Mouse (Mus musculus) adrenal gland, postnatal 25 days (tissue): Measurements from ENCODE around the gene Drd5. TPM values are rescaled to one million over a fixed set of nuclear protein-coding genes. Genes with fewer than 3 reads are reported as not detected.

ENCODE experiments used
- DNase-seq: peaks from one replicate; pipeline ENCODE4 v3.0.0; 2021; ENCODE audit warnings: mixed read lengths
- total RNA-seq: library from RNA; stranded (reverse); gene quantifications from 2 replicates; pipeline ENCODE4 v1.2.3, GENCODE M21; 2021

Drd5 gene
- total RNA-seq, 1 experiment from 2014 or later = not detected

DNA sequence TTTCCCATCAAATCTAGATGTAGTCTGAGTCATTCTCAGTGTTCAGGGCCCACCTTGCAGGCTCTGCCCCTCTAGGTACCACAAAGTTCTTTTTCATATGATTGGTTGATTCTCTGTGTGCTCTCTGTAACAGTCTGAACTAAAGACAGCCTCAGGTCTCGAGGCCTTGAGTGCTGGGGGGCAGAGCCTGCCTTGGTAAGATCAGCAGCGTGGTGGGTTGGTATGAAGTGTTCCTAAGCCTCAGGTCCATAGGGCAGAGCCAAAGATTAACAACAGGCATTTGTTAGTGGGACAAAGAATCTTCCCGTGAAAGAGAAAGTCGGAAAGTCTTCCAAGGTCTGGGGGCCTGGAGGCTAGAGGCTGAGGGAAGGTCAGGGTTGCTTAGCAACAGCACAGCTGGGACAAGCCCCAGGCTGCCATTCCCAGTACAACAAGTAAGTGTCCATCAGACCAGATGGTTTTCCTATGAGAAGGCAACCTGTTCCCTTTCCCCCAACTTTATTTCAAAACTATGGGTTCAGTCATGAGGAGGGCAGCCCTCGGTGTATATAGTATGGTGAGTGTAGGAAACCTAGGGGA, 31.3 kb downstream of the Drd5 start:
- no peak for DNase-seq

DNA sequence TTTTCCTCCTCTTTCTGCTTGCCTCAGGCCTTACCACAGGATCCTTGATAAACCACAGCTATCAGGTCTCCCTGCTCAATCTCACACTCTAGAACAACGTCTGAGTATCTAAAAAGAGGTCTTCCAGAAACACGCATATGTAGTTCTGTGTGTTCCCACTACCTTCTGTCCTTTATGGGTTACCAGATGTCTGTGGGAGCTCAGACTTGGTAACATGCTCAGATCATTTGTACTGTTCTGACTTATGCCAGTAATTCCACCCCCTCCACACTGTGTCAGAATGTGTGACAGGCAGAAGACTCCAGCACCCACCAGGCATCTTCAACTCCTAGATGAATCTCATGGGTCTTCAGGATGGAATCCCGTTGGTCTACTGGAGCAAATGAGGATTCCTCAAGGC, 37.8 kb downstream of the Drd5 start:
- DNase-seq = no peak

DNA sequence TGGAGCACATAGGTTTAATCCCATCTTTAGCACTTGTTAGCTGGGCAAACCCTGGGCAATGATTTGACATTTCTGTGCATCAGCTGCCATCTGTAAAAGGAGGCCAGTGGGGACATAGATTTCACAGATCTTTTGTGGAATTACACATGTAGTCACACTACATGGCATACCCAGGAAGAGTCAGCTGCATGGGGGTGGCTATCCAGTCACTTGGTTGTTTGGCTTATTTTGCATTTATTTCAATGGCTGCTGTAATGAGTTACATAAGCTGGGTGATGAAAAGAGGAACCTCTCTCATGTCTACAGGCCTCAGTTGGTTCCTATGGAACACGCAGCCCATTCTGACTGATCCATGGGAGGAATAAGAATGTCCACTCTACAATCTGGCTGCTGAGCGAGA, 40.5 kb downstream of the Drd5 start:
- no peak for DNase-seq

DNA sequence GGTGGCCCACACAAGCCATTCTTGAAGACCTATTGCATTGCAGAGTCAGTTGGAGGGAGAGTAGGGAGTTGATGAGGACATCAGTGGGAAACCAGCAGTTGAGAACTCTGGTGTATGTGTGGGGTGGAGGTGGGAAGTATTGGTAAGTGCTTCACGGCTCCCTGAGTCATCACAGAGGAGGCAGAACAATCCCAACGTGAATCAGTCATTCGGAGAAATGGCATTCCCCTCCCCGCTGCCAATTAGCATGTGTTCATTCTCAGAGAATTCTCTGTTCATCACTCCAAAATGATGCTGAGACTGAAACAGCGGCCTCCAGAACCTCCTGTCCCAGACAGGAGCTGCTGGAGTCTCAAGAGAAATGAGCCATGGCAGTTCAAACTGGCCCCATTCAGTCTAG, 45.2 kb downstream of the Drd5 start:
- DNase-seq = no peak

DNA sequence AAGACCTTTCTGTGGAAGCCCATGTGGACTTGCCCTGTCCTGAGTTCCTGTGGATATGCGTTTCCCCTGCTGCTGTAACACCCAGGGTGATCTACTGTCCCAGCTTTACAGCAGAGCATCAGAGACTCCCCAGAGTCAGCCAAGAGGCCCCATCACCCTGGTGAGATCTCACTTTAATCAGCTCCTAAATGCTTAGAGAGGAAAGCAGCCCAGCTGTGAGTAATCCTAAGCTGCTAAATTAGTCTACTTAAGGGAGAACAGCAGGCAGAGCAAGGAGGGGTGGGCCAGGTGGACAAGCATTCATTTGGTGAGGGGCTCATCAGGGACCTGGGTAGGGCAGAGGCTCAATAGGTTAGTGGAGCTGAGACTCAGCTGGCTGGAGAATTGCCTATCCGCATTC, 46.4 kb downstream of the Drd5 start:
- no peak for DNase-seq

DNA sequence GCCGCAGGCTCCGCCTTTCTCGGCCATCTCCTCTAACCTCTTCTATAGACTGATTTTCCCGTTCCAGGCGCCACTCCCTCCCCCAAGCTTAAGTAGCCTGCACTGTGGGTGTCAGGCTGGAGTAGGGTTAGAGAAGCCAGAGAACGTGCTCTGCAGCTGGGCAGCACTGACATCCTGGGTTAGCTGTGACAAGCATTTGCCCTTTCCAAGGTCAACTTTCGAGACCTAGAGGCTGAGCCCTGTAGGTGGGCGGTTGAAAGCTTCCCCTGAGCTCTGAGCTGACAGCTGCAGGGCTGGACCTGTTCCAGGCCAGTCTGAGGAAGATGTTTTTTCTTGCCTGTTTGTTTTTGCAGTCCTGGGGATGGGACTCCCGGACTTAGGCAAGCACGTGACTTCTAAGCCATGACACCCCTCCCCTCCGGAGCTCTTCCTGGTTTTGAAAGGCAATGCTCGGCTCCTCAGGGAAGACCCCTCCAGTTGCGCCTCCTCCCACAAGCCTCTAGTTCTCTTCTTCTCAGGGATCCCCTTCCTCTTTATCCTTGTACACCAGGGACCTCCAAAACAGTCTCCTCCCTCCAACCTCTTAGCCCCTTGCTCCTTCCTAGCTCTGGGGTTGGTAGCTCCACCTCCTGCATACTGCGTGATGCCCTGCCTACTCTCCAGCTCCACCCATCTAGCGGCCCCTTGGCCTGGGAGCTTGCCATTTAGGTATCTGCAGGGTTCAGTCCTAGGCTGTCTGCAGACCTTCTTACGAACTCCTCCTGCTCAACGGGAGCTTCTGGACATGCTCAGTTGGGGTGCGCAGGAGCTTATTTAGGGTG, 47.7 kb downstream of the Drd5 start:
- DNase-seq = peak; percentile 17

DNA sequence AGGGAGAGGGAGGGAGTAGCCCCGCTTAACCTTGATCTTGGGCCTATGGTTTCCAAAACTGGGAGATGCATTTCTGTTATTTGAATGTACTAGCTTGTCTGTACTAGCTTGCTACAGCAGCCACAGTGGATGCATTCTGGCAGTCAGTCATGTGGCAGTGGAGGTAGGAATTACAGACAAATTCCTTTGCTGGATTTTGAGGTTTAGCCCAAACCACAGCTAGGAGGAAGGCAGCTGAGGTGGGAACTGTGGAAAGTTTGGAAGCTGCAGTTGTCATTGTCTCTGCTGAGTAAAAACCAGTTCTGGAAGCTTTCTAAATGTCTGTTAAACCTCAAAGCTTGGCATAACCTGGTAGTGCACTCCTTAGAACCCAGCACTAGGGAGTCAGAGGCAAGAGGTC, 52.1 kb downstream of the Drd5 start:
- DNase-seq = no peak

Other genes with a start within 250 kb of the Drd5 start
- gene Nsg1, start 159.5 kb upstream of the Drd5 start, total RNA-seq = 59.3 and 70.9 TPM in 2 replicates
- gene Zbtb49, start 98.9 kb upstream of the Drd5 start, total RNA-seq = 10.8 and 12.0 TPM in 2 replicates
- gene Lyar, start 98.9 kb upstream of the Drd5 start, total RNA-seq = 18.0 and 20.7 TPM in 2 replicates
- 39.0 and 45.0 TPM in 2 replicates for gene Tmem128, start 59.2 kb upstream of the Drd5 start, total RNA-seq
- gene Otop1, start 43.4 kb upstream of the Drd5 start, total RNA-seq = 24.7 and 25.0 TPM in 2 replicates
- 2.7 and 2.8 TPM in 2 replicates for gene Slc2a9, start 183.8 kb downstream of the Drd5 start, total RNA-seq
- gene Wdr1, start 243.9 kb downstream of the Drd5 start, total RNA-seq = 119 and 124 TPM in 2 replicates